Mouse (Mus musculus) embryo, embryonic 10 days (tissue): ENCODE measurements around the gene 8030411F24Rik.
"Not testable (repeated sequence)": the region's sequence is repeated elsewhere in the genome, so short reads cannot be mapped to it uniquely, and the experiment has no call there.

Experiments
- DNase-seq: peaks from one replicate; pipeline ENCODE4 v3.0.0-alpha.2; 2015; ENCODE audit warnings: low spot score

8030411F24Rik gene

DNA sequence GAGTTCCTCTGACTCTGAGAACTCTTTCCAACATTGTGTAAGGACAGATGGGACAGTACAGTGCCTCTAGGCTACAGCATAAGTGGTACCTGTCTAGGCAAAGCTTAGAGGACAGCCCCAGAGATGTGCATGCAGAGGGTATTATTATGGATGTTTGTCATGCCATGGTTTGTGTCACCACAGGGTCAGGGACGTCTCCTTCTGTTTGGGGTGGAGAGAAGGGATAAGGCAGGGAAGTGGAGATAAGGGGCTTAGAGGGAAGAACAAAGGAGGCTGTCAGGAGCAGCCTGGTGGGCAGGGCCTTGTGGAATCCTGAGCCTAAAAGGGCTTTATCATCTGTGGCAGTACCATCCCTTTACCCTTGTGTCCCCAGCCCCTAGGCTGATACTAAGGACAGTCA is at the start of gene 8030411F24Rik:
TSS of gene 8030411F24Rik (plus strand) at position 301 of the 400 bp plus-strand sequence.
- no peak for DNase-seq

GRCm38 (mm10) chr2:148732327-148733000 is 49.3 kb upstream of the 8030411F24Rik start, which contains the start of gene Napb:
Napb (minus strand) TSS chr2:148732467.
- DNase-seq: peak; percentile 97

DNA sequence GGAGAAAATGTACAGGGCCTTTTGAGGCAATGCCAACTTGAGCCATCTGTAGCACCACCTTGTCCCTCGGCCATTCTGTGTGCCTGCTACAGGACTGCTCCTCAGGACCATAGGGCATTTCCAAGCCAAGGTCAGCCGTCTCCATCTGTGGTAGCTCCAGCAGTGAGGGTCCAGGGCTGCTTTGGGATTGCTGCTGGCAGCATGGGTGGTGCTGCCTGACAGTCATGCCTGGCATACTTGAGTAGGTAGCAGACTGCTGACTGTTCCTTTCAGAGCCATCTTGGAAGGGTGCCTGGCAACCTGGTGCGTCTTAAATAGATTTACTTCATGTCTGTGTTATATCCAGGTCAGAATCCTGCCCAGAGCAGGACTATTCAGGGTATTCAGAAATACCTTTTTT is 38.8 kb upstream of the 8030411F24Rik start:
- no peak for DNase-seq

DNA sequence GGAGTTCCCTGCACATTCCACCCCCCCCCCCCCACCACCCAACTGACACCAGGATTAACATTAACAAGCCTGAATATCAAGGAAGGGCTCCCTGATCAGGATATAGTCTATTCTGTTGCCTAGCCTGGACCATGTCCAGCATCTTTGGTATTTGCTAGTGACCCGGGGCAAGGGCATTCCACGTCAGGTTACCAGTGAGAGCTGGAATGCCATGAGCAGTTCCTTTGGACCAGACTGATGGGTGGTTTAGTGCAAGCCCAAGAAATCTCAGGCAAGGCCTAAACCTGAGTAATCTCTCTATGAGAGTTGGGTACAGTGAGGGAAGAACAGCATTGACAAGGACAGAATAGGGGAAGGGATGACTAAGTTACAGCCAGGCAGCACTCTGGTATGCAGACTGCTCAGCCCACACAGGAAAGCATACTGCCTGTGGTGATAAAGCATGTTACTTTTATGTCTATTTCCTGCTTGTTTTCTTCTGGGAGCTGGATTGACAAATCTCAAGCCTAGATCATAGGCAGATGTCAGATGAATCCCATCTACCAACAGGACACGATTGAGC is 37.9 kb upstream of the 8030411F24Rik start:
- no peak for DNase-seq

- DNase-seq: no peak
Observed at GRCm38 (mm10) chr2:148750058-148750457, 31.8 kb upstream of the 8030411F24Rik start, which contains the start of gene Cstl1. Cstl1 (plus strand) TSS chr2:148750358.

DNA sequence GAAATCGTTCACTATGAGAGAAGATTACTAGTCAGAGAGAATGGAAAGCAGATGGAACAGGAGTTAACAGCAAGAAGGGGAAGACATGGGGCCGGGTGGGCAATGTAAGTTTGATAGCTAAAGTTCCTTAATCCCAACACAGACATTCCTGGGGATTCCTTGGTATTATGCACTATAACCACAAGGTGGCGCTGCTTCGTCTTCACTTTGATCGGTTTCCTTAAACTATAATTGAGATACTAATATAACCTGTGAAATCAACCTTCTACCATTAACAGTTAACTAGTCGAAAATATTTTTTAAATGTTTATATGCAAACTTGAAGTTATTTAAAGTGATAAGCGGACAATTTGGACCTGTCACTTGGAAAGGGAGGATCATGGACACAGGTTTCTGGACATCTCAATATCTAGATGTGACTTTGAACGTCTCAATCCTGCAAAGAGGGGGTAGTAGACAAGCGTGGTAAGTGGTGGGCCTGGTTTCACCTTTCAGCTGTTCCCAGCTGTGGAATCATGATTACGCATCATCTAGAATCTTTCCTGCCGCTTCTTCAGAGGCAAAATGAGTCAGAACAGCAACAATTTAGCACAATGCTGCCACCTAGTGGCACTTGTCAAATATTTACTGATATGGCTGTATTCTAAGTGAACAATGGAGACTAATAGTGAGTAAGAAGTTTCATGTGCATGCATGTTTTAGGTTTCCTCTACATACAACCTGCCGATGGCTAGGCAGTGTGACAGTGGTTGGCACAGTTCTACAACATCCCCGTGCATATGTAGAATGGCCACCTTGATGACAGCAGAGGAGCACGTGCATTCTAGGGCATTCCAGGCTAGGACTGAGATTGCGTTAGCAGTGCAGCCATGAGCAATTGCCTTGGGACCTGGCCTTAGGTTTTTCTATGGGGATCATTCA is 29.7 kb upstream of the 8030411F24Rik start:
- peak; percentile 96 for DNase-seq

DNA sequence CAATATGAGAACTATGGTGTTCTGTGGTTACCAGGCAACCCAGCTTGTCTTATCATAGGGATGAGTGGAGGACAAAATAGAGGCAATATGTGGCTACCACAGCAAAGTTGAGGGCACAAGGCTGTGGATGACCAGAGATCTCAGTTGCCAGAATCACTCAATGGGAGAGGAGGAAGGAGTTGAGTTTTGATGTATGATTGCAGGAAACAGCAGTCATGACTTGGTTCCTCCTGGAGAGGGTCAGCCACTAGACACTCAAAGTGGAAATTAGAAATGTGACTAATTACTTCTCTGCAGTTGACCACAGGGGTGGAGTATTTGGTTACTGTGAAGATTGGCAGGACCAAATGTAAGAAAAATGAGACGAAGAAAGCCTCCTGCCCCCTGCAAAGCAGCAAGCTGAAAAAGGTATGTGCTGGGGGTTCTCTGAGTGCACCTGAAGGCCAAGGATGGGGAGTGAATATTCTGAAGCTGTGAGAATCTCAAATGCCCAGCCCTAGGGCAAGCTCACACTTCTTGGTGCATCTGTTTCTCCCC is 27.4 kb upstream of the 8030411F24Rik start:
- no peak for DNase-seq

DNA sequence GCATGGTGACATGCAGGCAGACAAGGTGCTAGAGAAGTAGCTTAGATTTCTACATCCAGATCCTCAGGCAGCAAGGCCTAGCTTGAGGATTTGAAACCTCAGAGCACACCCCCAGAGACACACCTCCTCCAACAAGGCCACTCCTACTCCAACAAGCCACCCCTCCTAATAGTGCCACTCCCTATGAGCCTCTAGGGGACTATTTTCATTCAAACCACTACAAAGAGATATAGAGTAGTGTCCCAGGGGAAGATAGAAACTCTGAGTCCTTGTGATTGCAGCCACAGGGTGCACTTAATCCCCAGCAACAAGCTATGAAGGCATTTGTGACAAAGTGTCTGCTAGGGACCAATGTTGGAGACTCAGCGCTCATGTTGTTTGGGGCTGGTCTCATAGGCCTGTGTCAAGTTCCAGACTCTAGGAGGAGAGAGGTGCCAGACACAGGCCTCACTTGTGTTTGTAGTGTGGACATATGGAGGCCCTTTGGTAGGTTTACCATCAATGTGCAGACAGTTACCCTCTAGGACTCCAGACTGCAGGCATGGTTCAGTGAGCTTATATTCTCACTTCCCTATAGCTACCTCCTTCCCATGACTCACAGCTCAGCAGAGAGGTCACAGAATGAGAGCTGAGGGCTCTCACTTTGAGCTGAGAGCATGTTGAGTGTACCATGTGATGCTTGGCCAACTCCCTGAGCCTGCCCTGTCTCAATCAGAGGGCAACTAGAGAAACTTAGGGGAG is 18.0 kb upstream of the 8030411F24Rik start:
- no peak for DNase-seq

DNA sequence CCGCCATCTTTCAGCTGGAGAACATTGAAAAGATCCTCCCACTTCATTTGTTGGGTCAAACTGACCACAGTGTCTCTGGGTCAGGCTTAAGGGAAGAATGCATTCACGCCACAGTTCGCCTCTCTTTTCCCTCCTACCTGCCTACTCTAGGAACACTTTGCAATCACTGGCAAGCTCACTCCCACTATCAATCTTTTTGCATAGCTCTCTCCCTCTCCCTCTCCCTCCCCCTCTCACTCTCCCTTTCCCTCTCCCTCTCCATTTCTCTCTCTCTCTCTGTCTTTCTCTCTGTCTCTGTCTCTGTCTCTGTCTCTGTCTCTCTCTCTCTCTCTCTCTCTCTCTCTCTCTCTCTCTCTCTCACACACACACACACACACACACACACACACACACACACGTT is 10.4 kb upstream of the 8030411F24Rik start, which contains the start of gene Cst11:
TSS of gene Cst11 (minus strand) at position 101 of the 400 bp plus-strand sequence.
- DNase-seq: not testable (repeated sequence)

DNA sequence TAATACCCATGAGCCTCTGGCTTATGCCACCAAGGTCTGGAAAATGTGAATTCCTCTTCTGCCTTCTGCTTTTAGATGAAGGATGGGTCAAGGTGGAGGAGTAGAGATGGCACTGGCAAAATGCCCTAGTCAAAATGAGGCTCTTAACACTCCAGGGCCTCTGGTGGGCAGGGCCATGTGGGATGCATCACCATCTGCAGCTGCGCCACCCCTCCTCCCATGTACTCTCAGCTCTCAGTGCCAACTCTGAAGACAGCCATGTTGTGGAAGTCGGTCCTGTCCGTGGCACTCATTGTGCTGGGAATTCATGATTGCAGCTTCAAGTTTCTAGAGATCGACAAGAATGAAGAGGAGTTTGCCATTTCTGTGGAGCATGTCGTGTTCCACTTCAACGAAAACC is 7.3 kb downstream of the 8030411F24Rik start, which contains the start of gene Cst12:
TSS of gene Cst12 (plus strand) at position 220 of the 400 bp plus-strand sequence.
- no peak for DNase-seq

- no peak for DNase-seq
Observed at GRCm38 (mm10) chr2:148798485-148798884, 16.7 kb downstream of the 8030411F24Rik start, which contains the start of gene Cst8. Cst8 (plus strand) TSS chr2:148798785.

GRCm38 (mm10) chr2:148801491-148801921 is 19.7 kb downstream of the 8030411F24Rik start:
- no peak for DNase-seq

- no peak for DNase-seq
Observed at GRCm38 (mm10) chr2:148806696-148807095, 24.9 kb downstream of the 8030411F24Rik start.

DNA sequence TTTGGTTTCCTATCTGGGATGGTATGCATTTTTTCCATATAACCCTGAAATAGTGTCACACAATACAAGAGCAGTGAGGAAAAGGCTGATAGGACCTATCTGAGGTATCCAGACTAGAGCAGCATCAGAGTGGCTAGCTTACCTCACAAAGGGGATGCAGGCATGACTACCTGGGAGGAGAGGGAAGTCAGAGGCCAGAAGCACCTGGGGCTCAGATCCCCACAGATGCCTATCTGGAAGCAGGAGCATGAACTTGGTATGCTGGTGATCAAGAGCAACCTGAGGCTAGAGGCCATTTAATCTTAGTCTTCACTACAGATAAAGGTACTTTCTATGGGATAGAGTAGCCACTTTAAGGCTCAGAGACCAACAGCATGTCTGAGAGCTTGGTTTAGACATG is 38.1 kb downstream of the 8030411F24Rik start, which contains the start of gene Cst13:
TSS of gene Cst13 (plus strand) at position 173 of the 400 bp plus-strand sequence.
- no peak for DNase-seq

DNA sequence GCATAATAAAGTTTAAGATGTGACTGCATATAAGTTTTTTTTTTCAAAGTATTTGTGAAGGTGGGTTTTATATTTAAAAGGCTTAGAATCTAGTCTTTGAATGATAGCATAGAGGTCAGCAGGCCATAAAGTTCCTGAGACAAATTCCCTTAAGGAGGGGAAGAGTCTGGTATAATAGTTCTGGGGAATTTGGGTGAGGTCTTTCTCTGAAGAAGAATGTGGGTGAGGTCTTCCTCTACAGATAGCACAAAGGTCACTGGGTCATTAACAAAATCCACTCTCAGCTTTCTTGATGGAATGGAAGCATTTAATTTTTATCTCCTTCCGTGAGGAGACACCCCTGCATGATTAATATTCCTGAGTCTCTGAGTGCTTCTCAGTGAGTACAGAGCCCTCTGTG is 44.2 kb downstream of the 8030411F24Rik start:
- DNase-seq: no peak

- no peak for DNase-seq
Observed at GRCm38 (mm10) chr2:148834912-148835311, 53.1 kb downstream of the 8030411F24Rik start, which contains the start of gene Cst9. Cst9 (plus strand) TSS chr2:148835147.
